Mouse (Mus musculus) ES-E14 (cell line): ENCODE results near the gene Spink2.

Experiments used
- MAFK ChIP-seq: IDR thresholded peaks from 2 replicates; pipeline ENCODE4 v1.6.1; 2014; ENCODE audit warnings: mild to moderate bottlenecking, low read depth, low read length, inconsistent platforms; ENCODE audit not compliant: insufficient read depth
- ZC3H11A ChIP-seq: IDR thresholded peaks from 2 replicates; pipeline ENCODE4 v1.6.1; 2012; ENCODE audit warnings: low read depth, mild to moderate bottlenecking, inconsistent platforms, low read length, borderline replicate concordance
- ZNF384 ChIP-seq: IDR thresholded peaks from 2 replicates; pipeline ENCODE4 v1.6.1; 2012; ENCODE audit warnings: low read depth, low read length, inconsistent platforms

GRCm38 (mm10) chr5:77217211-77217610, 5.9 kb upstream of the Spink2 start:
- TF ChIP-seq ZC3H11A = peak; percentile 64; the same call in 1 of the 2 replicates
- peak; percentile 55 for TF ChIP-seq MAFK
- TF ChIP-seq ZNF384 = no peak
